Mouse (Mus musculus): ENCODE results near the gene C2cd2. TPM values are rescaled to one million over a fixed set of nuclear protein-coding genes. Genes with fewer than 3 reads are reported as not detected.

C2cd2 gene
- polyA plus RNA-seq, 1 experiment from 2014 or later = 15.3 TPM

GRCm38 (mm10) chr16:97851061-97851740, 111.2 kb downstream of the C2cd2 start:
- WGBS = under 1% methylated on average over 66 of the region's 77 CpGs
- no peaks in the 10 kb centered on the region for H3K4me1 ChIP-seq (ENCODE audit: control insufficient read depth, insufficient read depth, low read length)
- H3K9me3 ChIP-seq (replicated peaks; ENCODE audit: control insufficient read depth, low read length) = no peaks in the 10 kb centered on the region

GRCm38 (mm10) chr16:97850667-97851060, 111.7 kb downstream of the C2cd2 start:
- Histone ChIP-seq H3K36me3 (replicated peaks; ENCODE audit: control insufficient read depth, insufficient read depth, low read depth, low read length) (no peaks in the 10 kb centered on the region), H3K27ac (replicated peaks; ENCODE audit: low read depth, low read length) (peak overlapping the region; percentile 98), H3K27me3 (ENCODE audit: control insufficient read depth, insufficient read depth, low read length) (no peaks in the 10 kb centered on the region), H3K4me2 (ENCODE audit: low read depth, low read length) (peak overlapping the region; percentile 67), H3K9me3 (replicated peaks; ENCODE audit: control insufficient read depth, low read length) (no peaks in the 10 kb centered on the region), H3K9ac (replicated peaks; ENCODE audit: low read length) (peak overlapping the region; percentile 99), H3K4me3 (ENCODE audit: low read depth, low read length) (peak overlapping the region; percentile 91), H3K4me1 (ENCODE audit: control insufficient read depth, insufficient read depth, low read length) (no peaks in the 10 kb centered on the region)
- no peak for ATAC-seq (replicated peaks; ENCODE audit: insufficient number of reproducible peaks, low FRiP score, low TSS enrichment, low read depth)
- DNase-seq (ENCODE audit: low spot score) = peak; percentile 54
- 0% methylated on average over 11 of the region's 11 CpGs for WGBS

More at GRCm38 (mm10) chr16:97851061-97851740, 111.2 kb downstream of the C2cd2 start:
- DNase-seq (ENCODE audit: low spot score) (peak; percentile 86), ATAC-seq (replicated peaks; ENCODE audit: insufficient number of reproducible peaks, low FRiP score, low TSS enrichment, low read depth) (peak; percentile 91)
- Histone ChIP-seq H3K4me3 (ENCODE audit: low read depth, low read length) (peak overlapping the region; percentile 91), H3K27me3 (ENCODE audit: control insufficient read depth, insufficient read depth, low read length) (no peaks in the 10 kb centered on the region), H3K9ac (replicated peaks; ENCODE audit: low read length) (peak overlapping the region; percentile 99), H3K36me3 (replicated peaks; ENCODE audit: control insufficient read depth, insufficient read depth, low read depth, low read length) (no peaks in the 10 kb centered on the region), H3K4me2 (ENCODE audit: low read depth, low read length) (peak overlapping the region; percentile 67), H3K27ac (replicated peaks; ENCODE audit: low read depth, low read length) (peak overlapping the region; percentile 98)

- H3K36me3 ChIP-seq (replicated peaks; ENCODE audit: control insufficient read depth, insufficient read depth, low read depth, low read length) = no peaks in the 10 kb centered on the region
- no peak overlapping the region for H3K27ac ChIP-seq (replicated peaks; ENCODE audit: low read depth, low read length)
- no peak overlapping the region for H3K4me3 ChIP-seq (ENCODE audit: low read depth, low read length)
- H3K4me1 ChIP-seq (ENCODE audit: control insufficient read depth, insufficient read depth, low read length) = no peaks in the 10 kb centered on the region
- 85% methylated on average over 6 of the region's 6 CpGs for WGBS
- H3K9me3 ChIP-seq (replicated peaks; ENCODE audit: control insufficient read depth, low read length) = no peaks in the 10 kb centered on the region
- H3K4me2 ChIP-seq (ENCODE audit: low read depth, low read length) = no peak overlapping the region
- DNase-seq (ENCODE audit: low spot score) = no peak
- no peak overlapping the region for H3K9ac ChIP-seq (replicated peaks; ENCODE audit: low read length)
- no peak for ATAC-seq (replicated peaks; ENCODE audit: insufficient number of reproducible peaks, low FRiP score, low TSS enrichment, low read depth)
- no peaks in the 10 kb centered on the region for H3K27me3 ChIP-seq (ENCODE audit: control insufficient read depth, insufficient read depth, low read length)
These were observed 113.6 kb downstream of the C2cd2 start for GRCm38 (mm10) chr16:97848832-97849231.

GRCm38 (mm10) chr16:97844967-97845937, 117.1 kb downstream of the C2cd2 start:
- Histone ChIP-seq H3K27me3 (ENCODE audit: control insufficient read depth, insufficient read depth, low read length) (no peaks in the 10 kb centered on the region), H3K9me3 (replicated peaks; ENCODE audit: control insufficient read depth, low read length) (no peaks in the 10 kb centered on the region), H3K4me1 (ENCODE audit: control insufficient read depth, insufficient read depth, low read length) (no peaks in the 10 kb centered on the region), H3K27ac (replicated peaks; ENCODE audit: low read depth, low read length) (no peak overlapping the region), H3K36me3 (replicated peaks; ENCODE audit: control insufficient read depth, insufficient read depth, low read depth, low read length) (no peaks in the 10 kb centered on the region), H3K9ac (replicated peaks; ENCODE audit: low read length) (no peak overlapping the region), H3K4me3 (ENCODE audit: low read depth, low read length) (no peak overlapping the region), H3K4me2 (ENCODE audit: low read depth, low read length) (no peak overlapping the region)
- ATAC-seq (replicated peaks; ENCODE audit: insufficient number of reproducible peaks, low FRiP score, low TSS enrichment, low read depth) (no peak), DNase-seq (ENCODE audit: low spot score) (no peak)
- WGBS = 87% methylated on average over 12 of the region's 12 CpGs

GRCm38 (mm10) chr16:97832154-97832553, 130.2 kb downstream of the C2cd2 start:
- no peaks in the 10 kb centered on the region for H3K9me3 ChIP-seq (replicated peaks; ENCODE audit: control insufficient read depth, low read length)
- H3K9ac ChIP-seq (replicated peaks; ENCODE audit: low read length) = no peak overlapping the region
- 95% methylated on average over 3 of the region's 3 CpGs for WGBS
- H3K27me3 ChIP-seq (ENCODE audit: control insufficient read depth, insufficient read depth, low read length) = no peaks in the 10 kb centered on the region
- H3K4me1 ChIP-seq (ENCODE audit: control insufficient read depth, insufficient read depth, low read length) = no peaks in the 10 kb centered on the region
- no peak overlapping the region for H3K27ac ChIP-seq (replicated peaks; ENCODE audit: low read depth, low read length)
- no peak for DNase-seq (ENCODE audit: low spot score)
- no peak for ATAC-seq (replicated peaks; ENCODE audit: insufficient number of reproducible peaks, low FRiP score, low TSS enrichment, low read depth)
- peaks cover 12% of the 10 kb centered on the region for H3K36me3 ChIP-seq (replicated peaks; ENCODE audit: control insufficient read depth, insufficient read depth, low read depth, low read length)
- H3K4me3 ChIP-seq (ENCODE audit: low read depth, low read length) = no peak overlapping the region
- no peak overlapping the region for H3K4me2 ChIP-seq (ENCODE audit: low read depth, low read length)

GRCm38 (mm10) chr16:97828207-97828606, 134.2 kb downstream of the C2cd2 start:
- H3K4me1 ChIP-seq (ENCODE audit: control insufficient read depth, insufficient read depth, low read length) = no peaks in the 10 kb centered on the region
- no peak overlapping the region for H3K27ac ChIP-seq (replicated peaks; ENCODE audit: low read depth, low read length)
- ATAC-seq (replicated peaks; ENCODE audit: insufficient number of reproducible peaks, low FRiP score, low TSS enrichment, low read depth) (no peak), DNase-seq (ENCODE audit: low spot score) (no peak)
- no peak overlapping the region for H3K4me3 ChIP-seq (ENCODE audit: low read depth, low read length)
- 83% methylated on average over 1 of the region's 1 CpGs for WGBS
- peaks cover 10% of the 10 kb centered on the region for H3K36me3 ChIP-seq (replicated peaks; ENCODE audit: control insufficient read depth, insufficient read depth, low read depth, low read length)
- H3K9ac ChIP-seq (replicated peaks; ENCODE audit: low read length) = no peak overlapping the region
- H3K27me3 ChIP-seq (ENCODE audit: control insufficient read depth, insufficient read depth, low read length) = no peaks in the 10 kb centered on the region
- H3K4me2 ChIP-seq (ENCODE audit: low read depth, low read length) = no peak overlapping the region
- H3K9me3 ChIP-seq (replicated peaks; ENCODE audit: control insufficient read depth, low read length) = no peaks in the 10 kb centered on the region

- no peak overlapping the region for H3K4me3 ChIP-seq (ENCODE audit: low read depth, low read length)
- DNase-seq (ENCODE audit: low spot score) (no peak), ATAC-seq (replicated peaks; ENCODE audit: insufficient number of reproducible peaks, low FRiP score, low TSS enrichment, low read depth) (no peak)
- no peaks in the 10 kb centered on the region for H3K9me3 ChIP-seq (replicated peaks; ENCODE audit: control insufficient read depth, low read length)
- no peaks in the 10 kb centered on the region for H3K4me1 ChIP-seq (ENCODE audit: control insufficient read depth, insufficient read depth, low read length)
- H3K36me3 ChIP-seq (replicated peaks; ENCODE audit: control insufficient read depth, insufficient read depth, low read depth, low read length) = no peaks in the 10 kb centered on the region; the same call in 1 of the 2 replicates
- no peak overlapping the region for H3K27ac ChIP-seq (replicated peaks; ENCODE audit: low read depth, low read length)
- no peaks in the 10 kb centered on the region for H3K27me3 ChIP-seq (ENCODE audit: control insufficient read depth, insufficient read depth, low read length)
- no peak overlapping the region for H3K9ac ChIP-seq (replicated peaks; ENCODE audit: low read length)
- 92% methylated on average over 6 of the region's 6 CpGs for WGBS
- no peak overlapping the region for H3K4me2 ChIP-seq (ENCODE audit: low read depth, low read length)
These were observed 138.9 kb downstream of the C2cd2 start for GRCm38 (mm10) chr16:97823311-97824007.
